Mouse (Mus musculus) liver, embryonic 14.5 days (tissue): ENCODE results near the gene Tfip11. TPM values are rescaled to one million over a fixed set of nuclear protein-coding genes. Genes with fewer than 3 reads are reported as not detected.

Experiments
- ATAC-seq: fragments of 200-750 bp; cut with Nextera tagmentation; 2 replicates; pipeline ENCODE4 v1.8.0; 2017; ENCODE audit warnings: moderate number of reproducible peaks, mild to moderate bottlenecking, moderate library complexity; ENCODE audit not compliant: insufficient read depth
- DNase-seq, 3 experiments: peaks; one replicate each; pipeline ENCODE4 v3.0.0-alpha.2; 2012 to 2013; ENCODE audit warnings: low read depth in 3 of 3, low spot score in 3 of 3
- H3K27ac ChIP-seq: fragments of 300-500 bp; sonication (generic); 2 replicates; pipeline ENCODE4 v1.5.1; 2014; ENCODE audit warnings: moderate library complexity, mild to moderate bottlenecking, control low read depth, inconsistent platforms
- H3K27me3 ChIP-seq: fragments of 300-500 bp; sonication (generic); 2 replicates; pipeline ENCODE4 v1.6.1; 2014; ENCODE audit warnings: mild to moderate bottlenecking, low read length, moderate library complexity; ENCODE audit not compliant: control insufficient read depth, insufficient read depth
- H3K36me3 ChIP-seq: fragments of 300-500 bp; sonication (generic); replicated peaks from 2 replicates; pipeline ENCODE4 v1.6.1; 2014; ENCODE audit warnings: low read depth; ENCODE audit not compliant: control insufficient read depth, insufficient read depth
- H3K4me1 ChIP-seq, 2 experiments: fragments of 200-500 bp in 1 of 2; fragments of 300-500 bp in 1 of 2; sonication (generic) in 1 of 2; replicated peaks; 2 replicates each; pipeline ENCODE4 v1.6.1; 2012 to 2014; ENCODE audit warnings: antibody characterized with exemption in 1 of 2, inconsistent platforms in 1 of 2, low read length in 1 of 2; ENCODE audit not compliant: control insufficient read depth in 2 of 2, insufficient read depth in 2 of 2
- H3K4me2 ChIP-seq: fragments of 300-500 bp; sonication (generic); 2 replicates; pipeline ENCODE4 v1.6.1; 2014; ENCODE audit warnings: low read depth, mild to moderate bottlenecking, control low read depth, moderate library complexity
- H3K4me3 ChIP-seq, 2 experiments: fragments of 200-500 bp in 1 of 2; fragments of 300-500 bp in 1 of 2; sonication (generic) in 1 of 2; 2 replicates each; pipeline ENCODE4 v1.5.1; 2012 to 2014; ENCODE audit warnings: low read depth in 2 of 2, low read length in 2 of 2, mild to moderate bottlenecking in 2 of 2, control low read depth in 1 of 2, inconsistent platforms in 1 of 2, moderate library complexity in 1 of 2; ENCODE audit not compliant: insufficient read depth in 1 of 2
- H3K9ac ChIP-seq: fragments of 300-500 bp; sonication (generic); replicated peaks from 2 replicates; pipeline ENCODE4 v1.6.1; 2014; ENCODE audit warnings: mild to moderate bottlenecking, control low read depth, moderate library complexity
- H3K9me3 ChIP-seq: fragments of 300-500 bp; sonication (generic); 2 replicates; pipeline ENCODE4 v1.6.1; 2016; ENCODE audit warnings: low read length, mixed read lengths; ENCODE audit not compliant: control insufficient read depth
- CTCF ChIP-seq: IDR thresholded peaks from 2 replicates; pipeline ENCODE4 v1.5.1; 2016; ENCODE audit warnings: antibody characterized with exemption, low read depth, control low read depth
- EP300 ChIP-seq: IDR thresholded peaks from 2 replicates; pipeline ENCODE4 v1.6.1; 2016; ENCODE audit warnings: antibody characterized with exemption, low read depth
- WGBS: fragments of 180-500 bp; shearing (Covaris S2); extraction: QIAGEN DNeasy Blood & Tissue Kit; methylation state at CpG from one replicate; pipeline ENCODE4 v1.1.7; 2014; ENCODE audit not compliant: insufficient replicate concordance; 5-methylcytosine and 5-hydroxymethylcytosine counted together
- polyA plus RNA-seq, 2 experiments: library from polyadenylated mRNA; depleted of rRNA in 1 of 2; stranded (reverse) in 1 of 2; unstranded in 1 of 2; fragments of >200 nt; fragmentation: Nextera tagmentation in 1 of 2; extraction: Ambion mirVana in 1 of 2; gene quantifications; 2 replicates each; pipeline versions ENCODE4 v1.2.1 to v1.2.3; 2012 to 2014

Gene Tfip11
- polyA plus RNA-seq, 2 experiments = 8.0 to 11.6 TPM

GRCm38 (mm10) chr5:112384805-112385472, 58.8 kb downstream of the Tfip11 start:
- H3K36me3 ChIP-seq = no peaks in the 10 kb centered on the region
- WGBS = 13% methylated on average over 13 of the region's 13 CpGs
- H3K4me2 ChIP-seq = no peak overlapping the region
- peaks cover 0 to 15% of the 10 kb centered on the region in 2 experiments; a peak in 2 of 4 replicates for H3K4me1 ChIP-seq
- H3K9me3 ChIP-seq = no peaks in the 10 kb centered on the region
- DNase-seq (no peak), ATAC-seq (no peak)
- H3K27me3 ChIP-seq = no peaks in the 10 kb centered on the region
- TF ChIP-seq CTCF (no peak), EP300 (no peak)
- H3K4me3 ChIP-seq = no peak overlapping the region
- H3K27ac ChIP-seq = no peak overlapping the region
- no peak overlapping the region for H3K9ac ChIP-seq

GRCm38 (mm10) chr5:112385973-112386372, 59.8 kb downstream of the Tfip11 start:
- no peak overlapping the region for H3K27ac ChIP-seq
- peak; percentile 91 for ATAC-seq
- no peak overlapping the region for H3K4me2 ChIP-seq
- no peak for TF ChIP-seq EP300
- no peak for TF ChIP-seq CTCF
- H3K4me1 ChIP-seq = peaks cover 0 to 15% of the 10 kb centered on the region in 2 experiments; a peak in 2 of 4 replicates
- no peak overlapping the region for H3K4me3 ChIP-seq
- WGBS = 35% methylated on average over 2 of the region's 2 CpGs
- no peaks in the 10 kb centered on the region for H3K9me3 ChIP-seq
- no peak overlapping the region for H3K9ac ChIP-seq
- no peaks in the 10 kb centered on the region; the same call in 1 of the 2 replicates for H3K27me3 ChIP-seq
- peak; percentile 35 to 69 (median 52) for DNase-seq
- H3K36me3 ChIP-seq = no peaks in the 10 kb centered on the region

Other genes starting within 250 kb of the Tfip11 start
- gene Cryba4, start 73.8 kb upstream of the Tfip11 start, polyA plus RNA-seq (2012; rRNA removed) = 0.39 and 0.63 TPM in 2 replicates
- gene Cryba4, start 73.8 kb upstream of the Tfip11 start, polyA plus RNA-seq (2014; fragmentation: Nextera tagmentation; extraction: Ambion mirVana) = 0.59 and 0.95 TPM in 2 replicates
- not detected in 2 replicates for gene Crybb1, start 70.5 kb upstream of the Tfip11 start, polyA plus RNA-seq (2012; rRNA removed)
- gene Crybb1, start 70.5 kb upstream of the Tfip11 start, polyA plus RNA-seq (2014; fragmentation: Nextera tagmentation; extraction: Ambion mirVana) = 0.24 TPM in 1 of 2 replicates, not detected in the other
- 16.2 and 17.2 TPM in 2 replicates for gene Tpst2, start 49.7 kb upstream of the Tfip11 start, polyA plus RNA-seq (2012; rRNA removed)
- 30.7 and 30.9 TPM in 2 replicates for gene Tpst2, start 49.7 kb upstream of the Tfip11 start, polyA plus RNA-seq (2014; fragmentation: Nextera tagmentation; extraction: Ambion mirVana)
- 15.7 and 16.0 TPM in 2 replicates for gene Srrd, start 16.7 kb downstream of the Tfip11 start, polyA plus RNA-seq (2012; rRNA removed)
- 13.3 and 15.3 TPM in 2 replicates for gene Srrd, start 16.7 kb downstream of the Tfip11 start, polyA plus RNA-seq (2014; fragmentation: Nextera tagmentation; extraction: Ambion mirVana)
- 10.1 and 10.6 TPM in 2 replicates for gene Hps4, start 16.7 kb downstream of the Tfip11 start, polyA plus RNA-seq (2012; rRNA removed)
- 7.5 and 9.0 TPM in 2 replicates for gene Hps4, start 16.7 kb downstream of the Tfip11 start, polyA plus RNA-seq (2014; fragmentation: Nextera tagmentation; extraction: Ambion mirVana)
- gene Gm6583, start 29.7 kb downstream of the Tfip11 start, polyA plus RNA-seq (2012; rRNA removed) = 0.03 and 0.09 TPM in 2 replicates
- 0.08 TPM in 1 of 2 replicates, not detected in the other for gene Gm6583, start 29.7 kb downstream of the Tfip11 start, polyA plus RNA-seq (2014; fragmentation: Nextera tagmentation; extraction: Ambion mirVana)
- gene Asphd2, start 68.5 kb downstream of the Tfip11 start, polyA plus RNA-seq (2012; rRNA removed) = 0.10 and 0.26 TPM in 2 replicates
- 0.20 TPM in 1 of 2 replicates, not detected in the other for gene Asphd2, start 68.5 kb downstream of the Tfip11 start, polyA plus RNA-seq (2014; fragmentation: Nextera tagmentation; extraction: Ambion mirVana)
- gene Gm6588, start 123.1 kb downstream of the Tfip11 start, polyA plus RNA-seq (2012; rRNA removed) = not detected in 2 replicates
- not detected in 2 replicates for gene Gm6588, start 123.1 kb downstream of the Tfip11 start, polyA plus RNA-seq (2014; fragmentation: Nextera tagmentation; extraction: Ambion mirVana)